Mouse (Mus musculus): ENCODE data around the gene Thoc6. TPM values are rescaled to one million over a fixed set of nuclear protein-coding genes. Genes with fewer than 3 reads are reported as not detected.
A peak's percentile ranks its signal among the peaks of the same experiment; 100 is the strongest.

Thoc6 gene
- 37.8 and 39.9 TPM in 2 replicates for polyA plus RNA-seq (2015; fragmentation: Nextera tagmentation; extraction: Ambion mirVana)

DNA sequence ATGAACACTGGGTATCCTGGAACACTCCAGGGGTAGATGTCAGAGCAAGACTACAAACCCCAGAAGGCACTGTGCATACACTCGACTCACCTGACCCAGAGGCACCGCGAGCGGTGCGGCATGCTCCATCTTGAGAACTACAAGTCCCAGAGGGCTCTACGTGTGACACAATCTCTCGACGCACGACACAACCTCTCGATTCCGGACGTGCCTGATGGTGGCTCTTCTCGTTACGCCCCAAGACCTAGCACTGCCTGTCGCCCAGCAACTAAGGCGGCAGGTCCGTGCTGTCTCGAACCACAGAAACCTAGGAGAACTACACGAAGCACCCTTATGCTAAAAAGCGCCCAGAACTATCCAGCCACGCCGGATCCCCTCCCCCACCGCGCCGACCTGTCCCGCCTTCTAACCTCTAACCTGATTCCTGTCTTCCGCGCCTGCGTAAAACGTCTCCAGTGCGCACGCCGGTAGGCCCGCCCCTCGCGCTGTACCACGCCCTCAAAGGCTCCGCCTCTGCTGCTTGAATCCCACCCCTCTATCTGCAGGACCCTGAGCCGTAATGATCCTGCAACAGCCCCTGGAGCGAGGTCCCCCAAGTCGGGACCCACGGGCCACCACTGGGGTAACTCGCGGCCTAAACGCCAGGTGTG is at the start of gene Thoc6, which contains the start of gene Hcfc1r1:
TSS of gene Thoc6 (minus strand) at position 459 of the 650 bp plus-strand sequence.
TSS of gene Hcfc1r1 (plus strand) at position 173 of the 650 bp plus-strand sequence.
- H3K4me2 ChIP-seq, result peak within 1 kb of the TSS; percentile 96
- H3K4me3 ChIP-seq (replicated peaks), result peak within 1 kb of the TSS; percentile 72
- peaks cover 40% of the 10 kb centered on the region for H3K4me1 ChIP-seq
- peak within 1 kb of the TSS; percentile 83 for H3K27ac ChIP-seq
- H3K9me3 ChIP-seq, result no peaks in the 10 kb centered on the region
- peaks cover 13% of the 10 kb centered on the region for H3K36me3 ChIP-seq
- H3K9ac ChIP-seq, result peak within 1 kb of the TSS; percentile 52
- H3K27me3 ChIP-seq (replicated peaks), result peaks cover 3% of the 10 kb centered on the region; the same call in 1 of the 2 replicates
- WGBS, result under 1% methylated on average over 45 of the region's 45 CpGs
- ATAC-seq (ENCODE audit: insufficient read depth, low FRiP score, low read depth), result peak; percentile 93

DNA sequence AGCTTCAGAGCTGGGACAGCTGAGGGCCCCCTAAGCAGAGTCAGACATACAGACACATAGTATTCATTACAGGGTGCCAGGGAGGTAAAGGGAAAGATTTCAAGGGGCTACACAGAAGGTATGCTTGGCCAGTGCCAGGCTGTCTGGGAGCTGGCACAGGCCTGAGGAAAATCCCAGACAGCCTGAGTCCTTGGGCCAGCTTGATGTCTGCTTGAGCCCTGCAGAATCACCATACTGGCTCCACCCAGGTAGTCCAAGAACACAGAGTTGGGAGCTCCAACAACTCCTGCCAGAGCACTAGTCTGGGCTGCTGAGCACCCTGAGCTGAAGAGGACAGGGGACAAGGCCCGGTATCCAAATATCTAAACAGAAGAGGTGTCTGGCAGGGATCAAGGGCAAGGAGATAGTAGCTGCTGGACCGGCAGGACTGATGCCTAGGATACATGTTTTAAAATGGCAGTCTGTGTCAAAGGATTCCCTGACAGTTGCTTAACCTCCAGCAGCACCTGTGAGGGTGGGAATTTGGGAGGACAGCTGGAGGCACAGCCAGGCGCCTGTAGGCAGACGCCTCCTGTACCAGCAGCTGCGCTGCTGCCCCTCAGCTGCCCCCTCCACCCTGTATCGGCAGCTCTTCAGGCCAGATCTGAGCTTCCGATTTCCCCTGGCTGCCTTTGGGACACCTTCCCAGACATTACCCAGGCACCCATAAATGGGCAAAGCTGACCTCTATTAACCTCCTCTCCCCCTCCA is 48.9 kb upstream of the Thoc6 start, which contains the start of gene 1520401A03Rik:
TSS of gene 1520401A03Rik (minus strand) at position 408 of the 750 bp plus-strand sequence.
- Histone ChIP-seq H3K9ac (no peak within 1 kb of the TSS), H3K4me3 (replicated peaks) (no peak within 1 kb of the TSS), H3K9me3 (no peaks in the 10 kb centered on the region), H3K4me2 (no peak within 1 kb of the TSS), H3K4me1 (0 out of 2 replicates have a peak, but pooled peaks cover 3% of the 10 kb centered on the region), H3K36me3 (no peaks in the 10 kb centered on the region), H3K27me3 (replicated peaks) (no peaks in the 10 kb centered on the region), H3K27ac (no peak within 1 kb of the TSS)
- no peak for ATAC-seq (ENCODE audit: insufficient read depth, low FRiP score, low read depth)
- 60% methylated on average over 7 of the region's 7 CpGs for WGBS

- Histone ChIP-seq H3K4me3 (replicated peaks) (no peak overlapping the region), H3K9me3 (no peaks in the 10 kb centered on the region), H3K27ac (no peak overlapping the region), H3K36me3 (no peaks in the 10 kb centered on the region), H3K27me3 (replicated peaks) (no peaks in the 10 kb centered on the region), H3K9ac (no peak overlapping the region), H3K4me2 (no peak overlapping the region), H3K4me1 (0 out of 2 replicates have a peak, but pooled peaks cover 1% of the 10 kb centered on the region)
- 78% methylated on average over 2 of the region's 2 CpGs for WGBS
- ATAC-seq (ENCODE audit: insufficient read depth, low FRiP score, low read depth), result no peak
These were observed 48.2 kb upstream of the Thoc6 start for GRCm38 (mm10) chr17:23721886-23722285.

DNA sequence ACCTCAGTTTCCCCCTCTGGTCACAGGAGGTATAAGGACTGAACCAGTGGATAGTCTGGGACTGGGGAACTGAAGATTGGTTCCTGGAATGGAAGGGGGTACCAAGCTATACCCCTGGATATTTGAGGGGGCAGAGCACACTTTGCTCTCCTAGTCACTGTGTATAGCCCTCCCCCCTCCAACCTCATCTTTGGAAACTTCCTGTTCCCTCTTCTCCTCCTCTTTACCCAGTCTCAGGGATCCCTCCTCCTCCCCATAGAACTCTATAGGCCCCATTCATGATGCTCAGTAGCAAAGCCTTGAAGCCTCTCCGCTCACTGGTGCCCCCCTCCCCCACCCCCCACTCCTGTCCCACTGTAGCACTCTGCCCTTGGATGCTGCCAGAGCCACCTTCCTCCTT is 45.8 kb upstream of the Thoc6 start:
- Histone ChIP-seq H3K36me3 (no peaks in the 10 kb centered on the region), H3K4me3 (replicated peaks) (no peak overlapping the region), H3K27ac (no peak overlapping the region), H3K27me3 (replicated peaks) (no peaks in the 10 kb centered on the region), H3K4me1 (no peaks in the 10 kb centered on the region), H3K4me2 (no peak overlapping the region), H3K9ac (no peak overlapping the region), H3K9me3 (no peaks in the 10 kb centered on the region)
- no peak for ATAC-seq (ENCODE audit: insufficient read depth, low FRiP score, low read depth)
- 11% methylated on average over 1 of the region's 1 CpGs for WGBS

- no peak overlapping the region for H3K27ac ChIP-seq
- no peak overlapping the region for H3K4me3 ChIP-seq (replicated peaks)
- 61% methylated on average over 2 of the region's 2 CpGs for WGBS
- no peak overlapping the region for H3K4me2 ChIP-seq
- no peaks in the 10 kb centered on the region for H3K27me3 ChIP-seq (replicated peaks)
- ATAC-seq (ENCODE audit: insufficient read depth, low FRiP score, low read depth), result no peak
- no peaks in the 10 kb centered on the region for H3K9me3 ChIP-seq
- no peak overlapping the region for H3K9ac ChIP-seq
- H3K4me1 ChIP-seq, result no peaks in the 10 kb centered on the region
- no peaks in the 10 kb centered on the region for H3K36me3 ChIP-seq
These were observed 43.3 kb upstream of the Thoc6 start for GRCm38 (mm10) chr17:23717003-23717402.

DNA sequence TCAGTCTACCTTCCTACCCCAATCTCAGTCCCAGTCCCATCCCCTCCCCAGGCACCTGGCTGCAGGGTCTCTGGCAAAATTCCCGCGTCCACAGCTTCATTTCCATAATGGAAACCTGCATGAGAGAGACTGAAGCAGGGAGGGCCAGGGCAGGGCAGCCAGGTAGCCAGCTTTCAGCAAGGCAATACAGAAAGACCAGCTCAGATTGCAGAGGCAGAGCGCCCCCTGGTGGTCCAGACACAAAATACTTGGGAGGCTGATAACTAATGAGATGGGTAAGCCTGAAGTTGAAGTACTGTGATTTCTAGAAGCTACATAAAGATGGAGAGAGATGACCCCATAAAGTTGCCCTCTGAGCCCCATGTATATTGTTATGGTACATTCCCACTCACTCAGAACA is 32.5 kb upstream of the Thoc6 start:
- H3K9ac ChIP-seq, result no peak overlapping the region
- no peak overlapping the region for H3K4me2 ChIP-seq
- no peak overlapping the region for H3K4me3 ChIP-seq (replicated peaks)
- ATAC-seq (ENCODE audit: insufficient read depth, low FRiP score, low read depth), result 0 out of 2 replicates have a peak, but pooled peaks have one; percentile 58
- H3K36me3 ChIP-seq, result no peaks in the 10 kb centered on the region
- no peaks in the 10 kb centered on the region for H3K9me3 ChIP-seq
- no peak overlapping the region for H3K27ac ChIP-seq
- H3K4me1 ChIP-seq, result no peaks in the 10 kb centered on the region
- WGBS, result 3% methylated on average over 3 of the region's 3 CpGs
- H3K27me3 ChIP-seq (replicated peaks), result no peaks in the 10 kb centered on the region

- Histone ChIP-seq H3K4me3 (replicated peaks) (no peak overlapping the region), H3K4me1 (no peaks in the 10 kb centered on the region), H3K36me3 (no peaks in the 10 kb centered on the region), H3K9ac (no peak overlapping the region), H3K9me3 (no peaks in the 10 kb centered on the region), H3K27me3 (replicated peaks) (peaks cover 4% of the 10 kb centered on the region; the same call in 1 of the 2 replicates), H3K27ac (no peak overlapping the region), H3K4me2 (no peak overlapping the region)
- 76% methylated on average over 7 of the region's 7 CpGs for WGBS
- ATAC-seq (ENCODE audit: insufficient read depth, low FRiP score, low read depth), result no peak
These were observed 31.9 kb upstream of the Thoc6 start for GRCm38 (mm10) chr17:23705525-23706104.

DNA sequence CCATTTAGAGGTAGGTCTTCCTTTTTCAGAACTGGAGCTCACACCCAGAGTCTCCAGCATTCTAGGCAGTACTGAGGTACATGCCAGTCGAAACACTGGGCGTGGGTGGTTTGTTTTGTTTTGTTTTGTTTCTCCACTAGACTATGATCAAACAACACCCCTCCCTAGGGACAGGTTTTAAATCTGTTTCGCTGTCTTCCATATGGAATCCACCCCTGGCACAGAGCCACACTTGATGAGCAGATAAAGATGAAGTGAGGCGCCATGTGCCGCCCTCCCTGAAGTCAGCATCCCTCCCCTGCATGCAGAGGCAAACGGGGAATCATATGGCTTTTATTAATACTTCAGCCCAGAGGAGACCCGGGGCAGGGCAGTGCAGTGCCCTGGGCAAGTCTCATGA is 31.1 kb upstream of the Thoc6 start:
- H3K4me1 ChIP-seq, result 0 out of 2 replicates have a peak, but pooled peaks cover 3% of the 10 kb centered on the region
- WGBS, result 49% methylated on average over 7 of the region's 7 CpGs
- ATAC-seq (ENCODE audit: insufficient read depth, low FRiP score, low read depth), result no peak

GRCm38 (mm10) chr17:23703301-23703700 is 29.6 kb upstream of the Thoc6 start:
- Histone ChIP-seq H3K9me3 (no peaks in the 10 kb centered on the region), H3K4me3 (replicated peaks) (no peak overlapping the region), H3K27me3 (replicated peaks) (peaks cover 16% of the 10 kb centered on the region), H3K4me2 (no peak overlapping the region), H3K9ac (no peak overlapping the region), H3K4me1 (peaks cover 8% of the 10 kb centered on the region; the same call in 1 of the 2 replicates), H3K27ac (no peak overlapping the region), H3K36me3 (no peaks in the 10 kb centered on the region)
- 83% methylated on average over 9 of the region's 9 CpGs for WGBS
- no peak for ATAC-seq (ENCODE audit: insufficient read depth, low FRiP score, low read depth)

More for the DNA sequence above, 31.1 kb upstream of the Thoc6 start:
- no peak overlapping the region for H3K4me2 ChIP-seq
- no peak overlapping the region for H3K27ac ChIP-seq
- H3K9me3 ChIP-seq, result no peaks in the 10 kb centered on the region
- H3K9ac ChIP-seq, result no peak overlapping the region
- peaks cover 8% of the 10 kb centered on the region for H3K27me3 ChIP-seq (replicated peaks)
- no peaks in the 10 kb centered on the region for H3K36me3 ChIP-seq
- no peak overlapping the region for H3K4me3 ChIP-seq (replicated peaks)

DNA sequence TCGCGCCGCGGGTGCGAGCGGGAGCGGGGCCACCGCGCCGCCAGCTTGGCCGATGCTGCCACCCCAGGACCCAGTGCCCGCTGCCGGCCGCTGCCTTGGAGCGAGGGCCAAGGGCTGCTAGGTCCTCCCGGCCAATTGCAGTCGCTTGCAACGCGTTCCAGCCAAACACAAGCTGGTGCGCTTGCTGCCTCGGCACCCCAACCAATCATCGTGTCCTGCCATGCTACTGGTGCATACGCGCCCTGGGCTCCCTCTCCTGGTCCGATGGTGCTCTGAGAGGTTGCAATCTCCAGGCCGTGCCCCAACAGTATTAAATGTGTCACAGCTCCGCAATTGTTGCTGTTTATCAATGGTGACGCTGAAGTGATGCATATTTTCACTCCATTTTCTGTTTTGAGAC is 26.4 kb upstream of the Thoc6 start:
- H3K4me3 ChIP-seq (replicated peaks), result peak overlapping the region; percentile 63
- H3K4me2 ChIP-seq, result peak overlapping the region; percentile 100
- peaks cover 16% of the 10 kb centered on the region for H3K27me3 ChIP-seq (replicated peaks)
- H3K4me1 ChIP-seq, result peaks cover 12% of the 10 kb centered on the region; the same call in 1 of the 2 replicates
- peak; percentile 93 for ATAC-seq (ENCODE audit: insufficient read depth, low FRiP score, low read depth)
- H3K9me3 ChIP-seq, result no peaks in the 10 kb centered on the region
- no peak overlapping the region for H3K27ac ChIP-seq
- under 1% methylated on average over 27 of the region's 28 CpGs for WGBS
- H3K36me3 ChIP-seq, result no peaks in the 10 kb centered on the region
- H3K9ac ChIP-seq, result no peak overlapping the region

DNA sequence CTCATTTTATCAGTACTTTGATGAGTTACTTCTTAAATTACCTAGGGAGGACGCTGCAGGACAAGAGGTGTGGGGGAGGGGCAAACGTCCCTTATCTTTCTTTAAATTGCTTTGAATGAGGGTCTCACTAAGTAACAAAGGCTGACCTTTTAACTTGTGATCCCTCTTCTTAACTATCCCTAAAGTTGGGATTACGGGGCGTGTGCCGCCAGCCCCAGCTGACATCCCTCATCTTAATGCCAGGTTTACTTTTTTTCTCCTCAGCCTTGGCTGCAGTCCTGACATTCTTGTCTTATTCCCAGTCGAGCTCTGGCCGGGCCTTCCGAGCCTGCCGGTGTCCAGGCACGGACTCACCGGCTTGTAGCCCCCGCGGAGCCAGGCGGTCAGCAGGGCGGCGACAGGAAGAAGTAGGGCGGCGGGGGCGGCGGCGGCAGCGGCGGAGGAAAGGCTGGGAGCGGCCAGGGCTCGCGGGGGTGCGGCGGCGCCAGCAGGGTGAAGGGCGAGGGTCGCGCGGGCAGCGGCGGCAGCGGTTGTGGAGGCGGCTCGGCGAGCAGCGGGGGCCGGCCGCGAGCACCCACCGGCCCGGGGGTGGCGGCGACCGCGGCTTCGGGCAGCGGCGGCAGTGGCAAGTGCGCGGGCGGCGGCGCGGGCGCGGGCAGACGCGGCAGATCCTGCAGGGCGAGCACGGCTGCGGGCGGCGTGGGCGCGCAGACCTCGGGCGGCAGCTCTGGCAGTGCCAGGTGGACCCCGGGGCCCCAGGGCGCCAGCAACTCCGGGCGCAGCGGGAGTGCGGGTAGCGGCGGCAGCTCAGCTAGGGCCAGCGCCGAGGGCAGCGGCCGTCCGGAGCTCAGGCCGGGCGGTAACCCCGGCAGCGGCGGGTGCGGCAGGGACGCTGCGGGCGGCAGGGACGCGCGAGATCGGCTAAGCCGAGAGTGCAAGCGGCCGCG is 25.7 kb upstream of the Thoc6 start:
- Histone ChIP-seq H3K36me3 (no peaks in the 10 kb centered on the region), H3K4me3 (replicated peaks) (peak overlapping the region; percentile 63), H3K4me2 (peak overlapping the region; percentile 100), H3K27me3 (replicated peaks) (peaks cover 16% of the 10 kb centered on the region), H3K4me1 (peaks cover 16% of the 10 kb centered on the region; the same call in 1 of the 2 replicates), H3K27ac (no peak overlapping the region), H3K9me3 (no peaks in the 10 kb centered on the region), H3K9ac (peak overlapping the region; percentile 29)
- WGBS, result under 1% methylated on average over 81 of the region's 101 CpGs
- ATAC-seq (ENCODE audit: insufficient read depth, low FRiP score, low read depth), result peak; percentile 11; the same call in 1 of the 2 replicates

All from stomach, embryonic 15.5 days (tissue).